Mouse (Mus musculus) liver, embryonic 16.5 days (tissue): ENCODE results near the gene Pik3r6. TPM values are rescaled to one million over a fixed set of nuclear protein-coding genes. Genes with fewer than 3 reads are reported as not detected.

Source experiments
- ATAC-seq: fragments of 200-750 bp; cut with Nextera tagmentation; 2 replicates; pipeline ENCODE4 v1.8.0; 2017; ENCODE audit warnings: low read depth, mild to moderate bottlenecking, moderate number of reproducible peaks, moderate library complexity
- H3K27ac ChIP-seq: fragments of 300-500 bp; sonication (generic); 2 replicates; pipeline ENCODE4 v1.5.1; 2014; ENCODE audit warnings: mild to moderate bottlenecking, low read length
- H3K27me3 ChIP-seq: fragments of 300-500 bp; sonication (generic); 2 replicates; pipeline ENCODE4 v1.6.1; 2014; ENCODE audit warnings: low read depth, low read length, mixed read lengths; ENCODE audit not compliant: control insufficient read depth, insufficient read depth
- H3K36me3 ChIP-seq: fragments of 300-500 bp; sonication (generic); 2 replicates; pipeline ENCODE4 v1.6.1; 2014; ENCODE audit warnings: mild to moderate bottlenecking; ENCODE audit not compliant: control insufficient read depth, insufficient read depth
- H3K4me1 ChIP-seq: fragments of 300-500 bp; sonication (generic); 2 replicates; pipeline ENCODE4 v1.6.1; 2014; ENCODE audit warnings: low read depth, low read length, mixed read lengths; ENCODE audit not compliant: control insufficient read depth
- H3K4me2 ChIP-seq: fragments of 300-500 bp; sonication (generic); 2 replicates; pipeline ENCODE4 v1.6.1; 2014; ENCODE audit warnings: low read depth, low read length, mixed read lengths
- H3K4me3 ChIP-seq: fragments of 300-500 bp; sonication (generic); 2 replicates; pipeline ENCODE4 v1.5.1; 2014; ENCODE audit warnings: low read depth, mild to moderate bottlenecking, low read length
- H3K9ac ChIP-seq: fragments of 300-500 bp; sonication (generic); 2 replicates; pipeline ENCODE4 v1.6.1; 2014; ENCODE audit warnings: low read depth, low read length
- H3K9me3 ChIP-seq: fragments of 300-500 bp; sonication (generic); replicated peaks from 2 replicates; pipeline ENCODE4 v1.6.1; 2016; ENCODE audit warnings: low read length; ENCODE audit not compliant: control insufficient read depth
- WGBS: fragments of 180-500 bp; shearing (Covaris S2); extraction: QIAGEN DNeasy Blood & Tissue Kit; methylation state at CpG from one replicate; pipeline ENCODE4 v1.1.7; 2014; ENCODE audit not compliant: insufficient replicate concordance; 5-methylcytosine and 5-hydroxymethylcytosine counted together
- polyA plus RNA-seq: library from polyadenylated mRNA; unstranded; fragments of >200 nt; fragmentation: Nextera tagmentation; extraction: Ambion mirVana; gene quantifications from 2 replicates; pipeline ENCODE4 v1.2.1, GENCODE M21; 2015

Pik3r6 gene
- polyA plus RNA-seq, 1 experiment from 2014 or later = 2.8 TPM

GRCm38 (mm10) chr11:68570861-68571260, 68.0 kb downstream of the Pik3r6 start:
- Histone ChIP-seq H3K27ac (no peak overlapping the region), H3K4me3 (no peak overlapping the region), H3K4me1 (no peaks in the 10 kb centered on the region), H3K4me2 (no peak overlapping the region), H3K9ac (no peak overlapping the region), H3K36me3 (no peaks in the 10 kb centered on the region), H3K9me3 (no peaks in the 10 kb centered on the region), H3K27me3 (no peaks in the 10 kb centered on the region)
- WGBS = 58% methylated on average over 5 of the region's 5 CpGs
- no peak for ATAC-seq

DNA sequence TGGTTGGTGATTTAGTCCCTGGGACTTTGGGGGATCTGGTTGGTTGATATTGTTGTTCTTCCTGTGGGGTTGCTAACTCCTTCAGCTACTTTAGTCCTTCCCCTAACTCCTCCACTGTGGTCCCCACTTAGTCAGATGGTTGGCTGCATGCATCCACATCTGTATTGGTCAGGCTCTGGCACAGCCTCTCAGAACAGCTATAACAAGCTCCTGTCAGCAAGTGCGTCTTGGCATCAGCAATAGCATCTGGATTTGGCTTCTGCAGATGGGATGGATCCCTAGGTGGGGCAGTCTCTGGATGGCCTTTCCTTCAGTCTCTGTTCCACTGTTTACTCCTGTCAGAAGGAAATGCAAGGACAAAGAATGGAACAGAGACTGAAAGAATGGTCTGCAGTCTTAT, 74.3 kb downstream of the Pik3r6 start:
- 62% methylated on average over 1 of the region's 1 CpGs for WGBS
- Histone ChIP-seq H3K27me3 (no peaks in the 10 kb centered on the region), H3K4me1 (no peaks in the 10 kb centered on the region), H3K4me3 (no peak overlapping the region), H3K27ac (no peak overlapping the region), H3K36me3 (no peaks in the 10 kb centered on the region), H3K4me2 (no peak overlapping the region), H3K9me3 (no peaks in the 10 kb centered on the region), H3K9ac (no peak overlapping the region)
- no peak for ATAC-seq

DNA sequence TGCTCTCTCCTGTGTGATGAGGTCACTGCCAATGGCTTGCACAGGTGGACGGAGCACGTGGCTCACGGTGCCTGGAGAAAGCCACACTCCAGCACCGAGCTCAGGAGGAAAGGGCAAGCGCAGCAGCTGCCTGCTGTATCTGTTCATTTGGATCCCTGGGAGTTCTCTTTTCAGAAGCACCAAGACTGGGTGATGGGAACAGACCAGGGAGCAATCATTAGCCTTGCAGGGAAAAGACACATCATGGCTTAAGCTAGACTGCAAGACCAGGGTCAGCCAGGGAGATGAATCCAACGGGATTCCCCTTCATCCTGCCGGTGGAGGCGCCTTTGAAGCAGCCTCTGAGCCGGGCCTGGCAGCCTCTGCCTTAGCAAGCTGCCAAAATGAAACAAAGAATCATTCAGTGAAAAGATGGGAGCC, 76.7 kb downstream of the Pik3r6 start:
- Histone ChIP-seq H3K27ac (no peak overlapping the region), H3K36me3 (no peaks in the 10 kb centered on the region), H3K4me1 (no peaks in the 10 kb centered on the region), H3K9ac (no peak overlapping the region), H3K4me2 (no peak overlapping the region), H3K27me3 (no peaks in the 10 kb centered on the region), H3K9me3 (no peaks in the 10 kb centered on the region), H3K4me3 (no peak overlapping the region)
- WGBS = 43% methylated on average over 9 of the region's 9 CpGs
- ATAC-seq = no peak

GRCm38 (mm10) chr11:68580566-68580965, 77.7 kb downstream of the Pik3r6 start:
- Histone ChIP-seq H3K4me1 (no peaks in the 10 kb centered on the region), H3K36me3 (no peaks in the 10 kb centered on the region), H3K9ac (no peak overlapping the region), H3K27me3 (no peaks in the 10 kb centered on the region), H3K4me3 (no peak overlapping the region), H3K27ac (no peak overlapping the region), H3K4me2 (no peak overlapping the region), H3K9me3 (no peaks in the 10 kb centered on the region)
- no peak for ATAC-seq
- WGBS = 63% methylated on average over 6 of the region's 6 CpGs

GRCm38 (mm10) chr11:68583225-68583624, 80.4 kb downstream of the Pik3r6 start:
- WGBS = 74% methylated on average over 13 of the region's 13 CpGs
- ATAC-seq = no peak
- no peaks in the 10 kb centered on the region for H3K9me3 ChIP-seq

DNA sequence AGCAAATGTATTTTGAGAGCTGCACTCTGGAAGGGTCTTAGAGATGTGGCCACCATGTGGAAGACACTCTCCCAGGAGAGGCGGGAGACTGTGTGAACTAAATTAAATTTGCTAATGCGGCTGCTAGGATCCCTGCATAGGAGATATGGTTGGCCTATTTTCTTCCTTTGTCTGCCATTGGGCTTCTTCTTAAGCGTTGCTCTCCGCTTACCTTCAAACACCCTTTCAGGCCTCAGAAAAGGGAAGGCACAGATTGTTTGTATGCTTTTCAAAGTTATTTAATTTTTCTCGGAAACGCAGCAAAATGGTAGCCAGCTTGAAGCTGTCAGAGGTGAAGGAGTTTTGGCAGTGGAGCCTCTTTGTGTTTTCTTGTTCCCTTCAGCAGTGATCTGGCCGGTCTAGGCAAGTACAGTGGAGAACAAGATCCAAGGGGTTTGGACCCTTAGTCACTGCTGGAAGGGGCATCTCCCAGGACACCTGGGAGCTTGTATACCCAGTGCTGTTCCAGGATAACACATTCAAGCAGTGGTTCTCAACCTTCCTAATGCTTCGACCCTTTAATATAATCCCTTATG, 81.2 kb downstream of the Pik3r6 start:
- Histone ChIP-seq H3K9me3 (no peaks in the 10 kb centered on the region), H3K27me3 (no peaks in the 10 kb centered on the region), H3K27ac (no peak overlapping the region), H3K9ac (no peak overlapping the region), H3K36me3 (no peaks in the 10 kb centered on the region), H3K4me1 (no peaks in the 10 kb centered on the region), H3K4me2 (no peak overlapping the region), H3K4me3 (no peak overlapping the region)
- no peak for ATAC-seq
- WGBS = 65% methylated on average over 8 of the region's 8 CpGs

More at GRCm38 (mm10) chr11:68583225-68583624, 80.4 kb downstream of the Pik3r6 start:
- Histone ChIP-seq H3K4me3 (no peak overlapping the region), H3K36me3 (no peaks in the 10 kb centered on the region), H3K27me3 (no peaks in the 10 kb centered on the region), H3K4me1 (no peaks in the 10 kb centered on the region), H3K9ac (no peak overlapping the region), H3K4me2 (no peak overlapping the region), H3K27ac (no peak overlapping the region)

DNA sequence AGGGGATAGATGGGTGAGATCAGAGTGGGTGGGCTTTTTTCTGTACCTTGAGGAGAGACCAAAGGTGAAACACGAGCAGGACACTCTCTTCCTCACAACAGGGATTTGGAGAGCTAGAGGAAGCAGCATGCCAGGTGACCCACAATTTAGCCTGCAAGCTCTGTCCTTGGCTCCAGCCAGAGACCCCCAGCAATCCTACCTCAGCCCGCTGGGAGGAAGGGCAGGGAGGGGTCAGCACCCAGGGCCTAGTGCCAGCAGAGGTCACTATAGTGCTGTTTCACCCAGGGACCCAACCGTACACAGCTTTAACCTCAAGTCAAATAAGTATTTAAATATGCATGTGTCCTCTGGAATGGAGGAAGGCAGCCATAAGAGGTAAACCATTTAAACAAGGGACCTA, 83.1 kb downstream of the Pik3r6 start:
- H3K4me2 ChIP-seq = no peak overlapping the region
- no peak overlapping the region for H3K4me3 ChIP-seq
- no peak for ATAC-seq
- H3K9ac ChIP-seq = no peak overlapping the region
- H3K4me1 ChIP-seq = no peaks in the 10 kb centered on the region
- 6% methylated on average over 3 of the region's 3 CpGs for WGBS
- H3K27ac ChIP-seq = no peak overlapping the region
- no peaks in the 10 kb centered on the region; the same call in 1 of the 2 replicates for H3K27me3 ChIP-seq
- H3K36me3 ChIP-seq = no peaks in the 10 kb centered on the region
- no peaks in the 10 kb centered on the region for H3K9me3 ChIP-seq

DNA sequence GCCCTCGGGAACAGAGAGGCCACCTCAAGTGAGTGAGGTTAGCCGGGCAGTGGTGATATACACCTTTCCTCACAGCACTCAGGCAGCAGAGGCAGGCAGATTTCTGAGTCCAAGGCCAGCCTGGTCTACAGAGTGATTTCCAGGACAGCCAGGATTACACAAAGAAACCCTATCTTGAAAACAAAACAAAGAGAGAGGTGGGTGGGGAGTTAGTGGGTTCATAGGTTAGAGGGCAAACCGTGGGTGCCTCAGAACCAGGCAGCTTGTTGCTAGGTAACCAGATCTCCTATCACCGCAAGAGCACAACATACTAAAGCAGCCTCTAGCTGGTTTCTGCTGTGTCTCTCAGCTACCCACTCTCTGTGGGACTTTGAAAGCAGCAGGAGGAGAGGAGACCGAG, 83.9 kb downstream of the Pik3r6 start, which contains the start of gene Ccdc42:
Gene Ccdc42 (plus strand): TSS at position 301 of the 400 bp plus-strand sequence.
- H3K4me2 ChIP-seq = no peak within 1 kb of the TSS
- 55% methylated on average over 5 of the region's 5 CpGs for WGBS
- no peak within 1 kb of the TSS for H3K27ac ChIP-seq
- ATAC-seq = no peak
- no peaks in the 10 kb centered on the region for H3K4me1 ChIP-seq
- no peaks in the 10 kb centered on the region for H3K9me3 ChIP-seq
- H3K9ac ChIP-seq = no peak within 1 kb of the TSS
- no peaks in the 10 kb centered on the region; the same call in 1 of the 2 replicates for H3K27me3 ChIP-seq
- no peaks in the 10 kb centered on the region for H3K36me3 ChIP-seq
- no peak within 1 kb of the TSS for H3K4me3 ChIP-seq

DNA sequence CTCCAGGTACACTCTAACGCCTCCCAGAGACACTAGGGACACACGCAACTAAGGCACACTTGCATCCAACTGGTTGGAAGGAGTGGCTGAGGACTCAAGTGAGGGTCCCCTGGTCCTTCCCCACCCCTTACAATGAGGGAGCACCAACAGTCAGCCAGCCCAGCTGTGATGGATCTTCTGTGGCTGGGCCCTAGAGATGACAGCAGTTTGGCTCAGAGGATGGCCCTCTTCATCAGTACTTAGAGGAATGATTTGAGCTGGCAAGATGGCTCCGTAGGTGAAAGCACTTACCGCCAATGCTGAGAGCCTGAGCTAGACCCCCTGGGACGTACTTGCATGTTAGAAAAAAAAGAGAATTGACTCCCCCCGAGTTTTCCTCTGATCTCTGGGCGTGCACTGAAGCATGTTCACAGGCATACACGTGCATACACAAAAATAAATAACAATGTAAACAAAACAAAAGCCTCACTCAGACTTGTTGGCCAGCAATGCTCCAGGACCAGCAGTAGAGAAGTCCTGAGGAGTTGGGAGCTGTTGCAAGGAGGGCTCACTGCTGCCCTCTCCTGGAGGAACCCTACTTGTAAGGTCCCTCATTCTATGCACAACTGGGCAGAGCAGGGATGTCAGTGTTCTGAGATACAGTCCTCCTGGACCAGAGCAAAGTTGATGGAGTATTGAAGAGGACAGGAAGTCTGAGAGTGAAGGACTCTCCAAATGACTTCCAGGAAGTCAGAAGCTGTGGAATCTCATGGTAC, 86.4 kb downstream of the Pik3r6 start:
- Histone ChIP-seq H3K36me3 (no peaks in the 10 kb centered on the region), H3K27me3 (no peaks in the 10 kb centered on the region; the same call in 1 of the 2 replicates), H3K9ac (no peak overlapping the region), H3K9me3 (no peaks in the 10 kb centered on the region), H3K4me2 (no peak overlapping the region), H3K4me1 (no peaks in the 10 kb centered on the region), H3K27ac (no peak overlapping the region), H3K4me3 (no peak overlapping the region)
- 51% methylated on average over 8 of the region's 8 CpGs for WGBS
- ATAC-seq = no peak
